Mouse (Mus musculus) heart, embryonic 16.5 days (tissue): Measurements from ENCODE around the gene Trmt2b. TPM values are rescaled to one million over a fixed set of nuclear protein-coding genes. Genes with fewer than 3 reads are reported as not detected.

Experiments used
- ATAC-seq: fragments of 200-750 bp; cut with Nextera tagmentation; replicated peaks from 2 replicates; pipeline ENCODE4 v1.8.0; 2017; ENCODE audit warnings: moderate number of reproducible peaks; ENCODE audit not compliant: insufficient read depth, low FRiP score; ENCODE audit errors: extremely low read depth
- H3K27ac ChIP-seq: fragments of 300-500 bp; sonication (generic); 2 replicates; pipeline ENCODE4 v1.5.1; 2014; ENCODE audit warnings: mild to moderate bottlenecking, low read length, control low read depth, moderate library complexity
- H3K27me3 ChIP-seq: fragments of 300-500 bp; sonication (generic); 2 replicates; pipeline ENCODE4 v1.6.1; 2014; ENCODE audit warnings: low read length, mixed read lengths; ENCODE audit not compliant: control insufficient read depth, insufficient read depth
- H3K36me3 ChIP-seq: fragments of 300-500 bp; sonication (generic); 2 replicates; pipeline ENCODE4 v1.6.1; 2014; ENCODE audit not compliant: control insufficient read depth, insufficient read depth
- H3K4me1 ChIP-seq: fragments of 300-500 bp; sonication (generic); 2 replicates; pipeline ENCODE4 v1.6.1; 2014; ENCODE audit warnings: low read length, mixed read lengths; ENCODE audit not compliant: control insufficient read depth, insufficient read depth
- H3K4me2 ChIP-seq: fragments of 300-500 bp; sonication (generic); 2 replicates; pipeline ENCODE4 v1.6.1; 2014; ENCODE audit warnings: low read depth, mild to moderate bottlenecking, control low read depth, low read length
- H3K4me3 ChIP-seq: fragments of 300-500 bp; sonication (generic); 2 replicates; pipeline ENCODE4 v1.5.1; 2014; ENCODE audit warnings: mild to moderate bottlenecking, control low read depth, low read length
- H3K9ac ChIP-seq: fragments of 300-500 bp; sonication (generic); 2 replicates; pipeline ENCODE4 v1.6.1; 2014; ENCODE audit warnings: low read length, control low read depth
- H3K9me3 ChIP-seq: fragments of 300-500 bp; sonication (generic); replicated peaks from 2 replicates; pipeline ENCODE4 v1.6.1; 2016; ENCODE audit warnings: low read length; ENCODE audit not compliant: control insufficient read depth
- WGBS: fragments of 180-500 bp; shearing (Covaris S2); extraction: QIAGEN DNeasy Blood & Tissue Kit; methylation state at CpG from one replicate; pipeline ENCODE4 v1.1.7; 2014; 5-methylcytosine and 5-hydroxymethylcytosine counted together
- polyA plus RNA-seq: library from polyadenylated mRNA; unstranded; fragments of >200 nt; fragmentation: Nextera tagmentation; extraction: Ambion mirVana; gene quantifications from 2 replicates; pipeline ENCODE4 v1.2.1, GENCODE M21; 2015

Gene Trmt2b
- polyA plus RNA-seq, 1 experiment from 2014 or later, result 46.3 TPM

- Histone ChIP-seq H3K4me3 (peak overlapping the region; percentile 59), H3K4me1 (no peaks in the 10 kb centered on the region), H3K4me2 (peak overlapping the region; percentile 71), H3K36me3 (no peaks in the 10 kb centered on the region), H3K27me3 (peaks cover 5% of the 10 kb centered on the region), H3K27ac (no peak overlapping the region; the same call in 1 of the 2 replicates), H3K9ac (peak overlapping the region; percentile 63), H3K9me3 (no peaks in the 10 kb centered on the region)
- 15% methylated on average over 7 of the region's 7 CpGs for WGBS
- ATAC-seq, result no peak
These were observed 20.0 kb upstream of the Trmt2b start for GRCm38 (mm10) chrX:134296737-134297136.

DNA sequence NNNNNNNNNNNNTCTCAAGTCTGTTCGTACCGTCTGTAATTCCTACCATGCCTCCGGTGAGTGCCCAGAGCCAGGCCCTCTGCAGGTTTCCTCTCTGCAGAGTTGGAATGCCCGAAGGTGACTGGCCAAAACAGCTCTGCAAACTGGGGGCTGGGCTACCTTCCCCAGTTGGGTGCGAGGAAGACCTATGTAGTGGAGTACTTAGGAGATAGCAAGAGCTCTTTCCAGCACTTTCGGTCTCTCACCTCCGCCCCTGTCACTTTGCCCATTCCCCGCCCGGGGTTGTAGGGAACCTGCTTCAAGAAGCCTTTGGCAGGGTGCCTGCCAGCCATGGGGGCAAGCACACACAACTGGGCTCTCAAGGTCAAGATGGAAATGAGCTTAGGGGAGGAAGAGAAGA lies 19.5 kb upstream of the Trmt2b start:
- H3K4me3 ChIP-seq, result peak overlapping the region; percentile 59
- no peaks in the 10 kb centered on the region for H3K4me1 ChIP-seq
- ATAC-seq, result no peak
- no peaks in the 10 kb centered on the region for H3K9me3 ChIP-seq
- WGBS, result 27% methylated on average over 9 of the region's 9 CpGs
- H3K27ac ChIP-seq, result no peak overlapping the region; the same call in 1 of the 2 replicates
- peak overlapping the region; percentile 63 for H3K9ac ChIP-seq
- H3K36me3 ChIP-seq, result no peaks in the 10 kb centered on the region
- H3K4me2 ChIP-seq, result peak overlapping the region; percentile 71
- H3K27me3 ChIP-seq, result peaks cover 5% of the 10 kb centered on the region

DNA sequence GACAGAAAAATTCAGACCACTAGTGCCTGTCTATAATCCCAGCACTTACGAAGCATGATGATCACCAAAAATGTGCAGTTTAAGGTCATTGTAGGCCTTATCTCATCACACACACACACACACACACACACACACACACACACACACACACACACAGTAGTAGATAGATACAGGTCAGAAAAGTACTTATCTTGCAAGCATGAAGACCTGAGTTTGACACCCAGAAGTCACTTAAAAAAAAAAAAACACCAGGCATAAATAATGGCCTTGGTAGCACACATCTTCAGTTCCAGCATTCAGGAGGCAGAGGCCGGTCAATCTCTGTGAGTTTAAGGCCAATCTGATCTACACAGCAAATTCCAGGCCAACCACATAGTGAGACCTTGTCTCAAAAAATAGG lies 10.5 kb upstream of the Trmt2b start:
- H3K27ac ChIP-seq, result no peak overlapping the region
- no peak overlapping the region for H3K9ac ChIP-seq
- no peaks in the 10 kb centered on the region for H3K36me3 ChIP-seq
- H3K9me3 ChIP-seq, result no peaks in the 10 kb centered on the region
- WGBS, result 86% methylated on average over 2 of the region's 2 CpGs
- ATAC-seq, result no peak
- H3K4me3 ChIP-seq, result no peak overlapping the region
- H3K27me3 ChIP-seq, result no peaks in the 10 kb centered on the region; the same call in 1 of the 2 replicates
- no peaks in the 10 kb centered on the region for H3K4me1 ChIP-seq
- no peak overlapping the region for H3K4me2 ChIP-seq

DNA sequence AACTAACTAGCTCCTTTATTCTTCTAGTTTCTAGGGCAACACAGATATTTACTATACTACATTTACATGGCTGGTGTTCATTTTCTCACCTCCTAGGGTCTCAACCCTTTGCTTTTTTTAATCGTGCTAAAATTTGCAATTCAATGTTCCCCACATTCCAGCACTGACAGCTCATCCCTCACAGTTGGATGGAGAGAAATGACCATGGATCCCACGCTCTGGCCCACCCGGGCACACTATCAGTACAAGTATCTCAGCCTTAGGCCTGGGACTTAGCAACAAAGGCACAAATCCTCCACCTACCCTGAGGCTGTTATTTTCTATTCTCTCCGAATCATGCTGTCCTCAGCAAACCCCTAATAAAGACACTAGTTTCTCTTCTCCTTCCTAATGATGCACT lies 9.0 kb upstream of the Trmt2b start:
- no peaks in the 10 kb centered on the region for H3K4me1 ChIP-seq
- H3K27ac ChIP-seq, result no peak overlapping the region
- no peak overlapping the region for H3K9ac ChIP-seq
- no peaks in the 10 kb centered on the region for H3K27me3 ChIP-seq
- no peak overlapping the region for H3K4me2 ChIP-seq
- H3K36me3 ChIP-seq, result no peaks in the 10 kb centered on the region
- no peak for ATAC-seq
- no peaks in the 10 kb centered on the region for H3K9me3 ChIP-seq
- WGBS, result 65% methylated on average over 4 of the region's 4 CpGs
- no peak overlapping the region for H3K4me3 ChIP-seq

GRCm38 (mm10) chrX:134285102-134285501 lies 8.3 kb upstream of the Trmt2b start:
- Histone ChIP-seq H3K27me3 (no peaks in the 10 kb centered on the region), H3K9ac (no peak overlapping the region), H3K27ac (no peak overlapping the region), H3K4me3 (no peak overlapping the region), H3K9me3 (no peaks in the 10 kb centered on the region), H3K4me1 (no peaks in the 10 kb centered on the region), H3K4me2 (no peak overlapping the region), H3K36me3 (no peaks in the 10 kb centered on the region)
- 95% methylated on average over 2 of the region's 2 CpGs for WGBS
- no peak for ATAC-seq

GRCm38 (mm10) chrX:134280531-134280930 lies 3.7 kb upstream of the Trmt2b start:
- Histone ChIP-seq H3K4me3 (no peak overlapping the region), H3K4me2 (no peak overlapping the region), H3K36me3 (no peaks in the 10 kb centered on the region), H3K4me1 (no peaks in the 10 kb centered on the region), H3K9me3 (no peaks in the 10 kb centered on the region), H3K9ac (no peak overlapping the region), H3K27me3 (no peaks in the 10 kb centered on the region), H3K27ac (no peak overlapping the region)
- no peak for ATAC-seq
- WGBS, result 81% methylated on average over 3 of the region's 3 CpGs

GRCm38 (mm10) chrX:134275715-134276114 lies 1.1 kb downstream of the Trmt2b start:
- peak overlapping the region; percentile 70 for H3K9ac ChIP-seq
- H3K4me3 ChIP-seq, result peak overlapping the region; percentile 52
- peak overlapping the region; percentile 93 for H3K27ac ChIP-seq
- H3K9me3 ChIP-seq, result no peaks in the 10 kb centered on the region
- WGBS, result 24% methylated on average over 6 of the region's 6 CpGs
- peak overlapping the region; percentile 63 for H3K4me2 ChIP-seq
- no peaks in the 10 kb centered on the region for H3K36me3 ChIP-seq
- H3K27me3 ChIP-seq, result no peaks in the 10 kb centered on the region
- 0 out of 2 replicates have a peak, but pooled peaks have one; percentile 35 for ATAC-seq
- H3K4me1 ChIP-seq, result peaks cover 2% of the 10 kb centered on the region; the same call in 1 of the 2 replicates

GRCm38 (mm10) chrX:134262129-134262528 lies 14.7 kb downstream of the Trmt2b start:
- Histone ChIP-seq H3K4me3 (no peak overlapping the region), H3K27ac (no peak overlapping the region), H3K9ac (no peak overlapping the region), H3K4me2 (no peak overlapping the region), H3K27me3 (no peaks in the 10 kb centered on the region), H3K9me3 (no peaks in the 10 kb centered on the region), H3K36me3 (peaks cover 24% of the 10 kb centered on the region), H3K4me1 (no peaks in the 10 kb centered on the region)
- no peak for ATAC-seq
- WGBS, result 79% methylated on average over 11 of the region's 11 CpGs

DNA sequence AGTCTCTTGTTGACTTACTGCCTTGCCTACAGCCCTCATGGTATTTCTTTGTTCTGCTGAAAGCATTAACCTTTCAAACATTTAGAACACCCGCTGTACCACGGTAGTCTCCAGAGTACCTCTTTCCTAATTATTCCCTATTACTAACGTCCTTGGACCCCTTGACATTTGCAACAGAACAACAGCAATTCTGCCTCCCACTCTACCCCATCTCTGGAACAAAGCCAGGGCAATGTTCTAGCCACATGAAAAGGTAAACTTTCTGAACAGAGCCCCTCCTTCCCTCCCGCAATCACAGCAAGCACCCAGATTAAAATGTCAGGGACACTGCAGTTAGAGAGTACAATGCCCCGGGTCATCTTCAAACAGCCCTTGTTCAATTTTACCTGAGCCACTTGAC lies 15.6 kb downstream of the Trmt2b start:
- H3K9ac ChIP-seq, result no peak overlapping the region
- no peak overlapping the region for H3K27ac ChIP-seq
- no peak overlapping the region for H3K4me3 ChIP-seq
- H3K36me3 ChIP-seq, result peaks cover 22% of the 10 kb centered on the region
- H3K4me2 ChIP-seq, result no peak overlapping the region
- no peak for ATAC-seq
- no peaks in the 10 kb centered on the region for H3K4me1 ChIP-seq
- no peaks in the 10 kb centered on the region for H3K27me3 ChIP-seq
- 66% methylated on average over 5 of the region's 5 CpGs for WGBS
- H3K9me3 ChIP-seq, result no peaks in the 10 kb centered on the region
